Mouse (Mus musculus): ENCODE measurements around the gene Tmem231.

The Tmem231 gene

DNA sequence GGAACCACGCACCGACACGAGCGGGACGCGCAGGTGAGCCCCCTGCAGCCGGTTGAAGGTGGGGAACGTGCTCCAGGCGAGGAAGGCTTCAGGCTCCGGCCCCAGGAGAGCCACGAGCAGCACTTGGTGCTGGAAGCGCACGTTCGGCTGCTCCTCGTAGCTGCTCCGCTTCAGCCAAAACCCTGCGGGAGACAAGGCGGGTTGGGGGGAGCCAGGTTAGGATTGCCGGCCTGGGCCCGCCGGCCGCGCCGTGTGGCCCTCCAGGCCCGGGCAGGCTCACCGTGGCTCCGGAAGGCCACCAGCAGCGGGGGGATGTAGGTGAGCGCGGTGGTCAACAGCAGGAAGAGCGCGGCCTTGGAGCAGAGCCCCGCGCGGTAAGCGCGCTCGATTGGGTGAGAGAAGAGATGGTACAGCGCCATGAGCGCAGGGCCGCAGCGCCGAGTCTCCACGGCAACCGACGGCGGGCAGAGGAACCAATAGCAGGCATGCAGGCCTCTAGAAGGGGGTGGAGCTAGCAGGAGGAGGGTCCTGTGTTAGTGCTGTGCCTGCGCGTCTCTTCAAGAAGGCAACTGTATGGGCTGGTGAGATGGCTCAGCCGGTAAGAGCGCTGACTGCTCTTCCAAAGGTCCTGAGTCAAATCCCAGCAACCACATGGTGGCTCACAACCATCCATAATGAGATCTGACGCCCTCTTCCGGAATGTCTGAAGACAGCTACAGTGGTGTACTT, at the start of gene Tmem231:
Gene Tmem231, minus strand, starts transcription at position 534 of the 729 bp plus-strand sequence.
- peak; percentile 91 for DNase-seq (ENCODE audit: extremely low spot score)

DNA sequence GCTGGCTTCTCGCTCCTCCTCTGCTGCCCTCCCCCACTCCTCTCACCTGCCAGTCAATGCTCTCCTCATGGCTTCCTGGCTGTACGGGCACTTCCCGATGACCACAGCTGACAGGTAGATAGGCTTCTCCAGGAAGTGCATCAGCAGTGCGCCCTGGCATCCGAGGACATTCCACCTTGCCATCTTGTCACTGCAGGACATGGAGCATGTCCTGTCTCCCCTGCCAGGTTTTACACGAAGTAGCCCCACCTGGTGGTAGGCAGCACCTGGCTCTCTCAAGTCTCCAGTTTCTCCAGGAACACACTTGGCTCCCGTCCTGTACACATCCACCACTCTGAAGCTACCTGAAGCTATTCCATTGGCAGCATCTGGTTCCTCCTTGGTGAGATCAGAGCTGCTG, 48.4 kb upstream of the Tmem231 start:
- DNase-seq (ENCODE audit: extremely low spot score) = no peak

DNA sequence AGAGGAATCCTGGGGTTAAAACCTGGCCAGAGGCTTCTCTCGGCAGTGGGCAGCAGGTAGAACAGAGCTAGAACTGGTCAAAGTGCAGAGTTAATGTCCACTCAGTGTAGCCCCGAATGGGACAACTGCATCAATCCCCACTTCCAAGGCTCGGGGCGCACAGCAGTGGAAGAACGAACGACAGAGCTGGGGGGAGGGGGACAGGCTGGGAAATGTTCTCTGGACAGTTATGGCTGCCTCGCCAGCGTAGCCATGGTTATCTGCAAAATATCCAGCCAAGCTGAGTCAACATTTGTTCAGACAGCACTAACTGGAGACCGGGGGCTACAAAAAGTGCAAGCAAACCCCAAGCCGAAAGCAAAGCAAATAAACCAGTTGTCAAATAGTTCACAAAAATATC, 44.5 kb upstream of the Tmem231 start:
- no peak for DNase-seq (ENCODE audit: extremely low spot score)

DNA sequence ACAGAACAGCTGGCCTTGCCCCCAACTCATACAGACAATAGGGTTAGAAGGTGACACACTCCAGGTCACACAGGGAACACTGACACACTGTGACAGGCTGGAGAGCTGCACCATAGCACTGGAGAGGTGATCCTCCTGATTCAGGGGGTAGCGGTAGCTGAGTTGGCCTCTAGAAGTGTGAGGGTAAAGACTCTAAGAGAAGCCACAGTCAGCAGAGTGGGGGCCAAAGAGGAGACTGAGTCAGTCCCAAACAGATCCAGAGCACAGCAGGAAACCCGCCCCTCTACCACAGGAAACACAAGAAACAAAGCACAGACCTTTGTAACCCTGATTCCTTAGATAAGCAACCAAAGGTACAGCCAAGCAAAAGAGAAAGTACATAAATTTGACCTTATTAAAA, 42.6 kb upstream of the Tmem231 start:
- DNase-seq (ENCODE audit: extremely low spot score) = no peak

DNA sequence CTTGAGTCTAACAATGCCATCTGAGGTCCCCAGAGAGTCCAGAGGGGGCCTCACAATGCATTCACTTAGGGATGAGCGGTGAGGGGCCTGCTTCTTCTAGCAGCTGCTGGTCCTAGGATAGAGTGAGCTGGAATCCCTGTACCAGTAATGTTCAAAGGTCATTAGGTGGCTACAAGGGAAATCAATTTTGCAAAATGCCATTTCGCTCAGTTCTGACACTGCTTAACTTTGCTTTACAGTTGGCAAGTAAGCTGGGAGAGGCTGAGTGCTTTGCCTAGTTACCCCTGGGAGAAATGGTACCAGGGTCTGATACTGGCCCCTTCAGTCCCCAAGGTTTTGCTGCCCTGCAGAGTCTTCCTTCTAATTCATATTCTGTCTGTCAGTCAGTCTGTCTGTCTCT, 42.0 kb upstream of the Tmem231 start:
- no peak for DNase-seq (ENCODE audit: extremely low spot score)

DNA sequence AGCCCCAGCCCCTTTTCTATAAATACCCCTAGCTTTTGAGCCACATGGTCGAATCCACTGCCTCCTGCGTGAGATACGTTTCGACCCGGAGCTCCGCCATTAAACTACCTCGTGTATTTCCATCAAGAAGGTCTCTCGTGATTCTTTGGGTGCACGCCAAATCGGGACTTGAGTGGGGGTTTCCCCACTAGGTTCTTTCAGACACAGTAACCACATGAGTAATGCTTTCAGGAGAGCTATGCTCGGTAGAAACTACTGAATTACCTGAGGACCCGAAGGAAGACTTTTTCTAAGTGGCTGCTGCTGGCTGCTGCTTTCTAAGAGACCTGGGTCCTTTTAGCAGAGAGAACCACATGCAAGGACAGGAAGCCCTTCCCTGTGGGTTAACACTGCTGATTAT, 40.5 kb upstream of the Tmem231 start:
- DNase-seq (ENCODE audit: extremely low spot score) = no peak

DNA sequence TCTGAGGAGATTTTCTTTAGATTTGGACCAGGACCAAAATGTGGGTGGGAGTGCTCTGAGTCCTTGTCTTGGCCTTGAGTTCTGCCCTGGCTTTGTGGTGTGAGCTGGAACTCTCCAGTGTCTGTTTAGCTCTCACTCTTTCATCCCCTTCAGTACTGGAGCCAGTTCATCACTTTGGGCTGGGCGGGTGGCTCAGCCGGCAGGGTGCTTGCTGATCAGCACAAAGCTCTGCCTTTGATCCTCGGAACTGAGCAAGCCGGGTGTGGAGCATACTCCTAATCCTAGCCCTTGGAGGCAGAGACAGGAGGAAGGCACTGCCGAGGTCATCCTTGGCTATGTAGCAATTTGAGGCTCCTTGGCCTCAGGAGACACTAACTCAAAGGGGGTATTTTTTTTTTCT, 35.3 kb upstream of the Tmem231 start:
- DNase-seq (ENCODE audit: extremely low spot score) = no peak

DNA sequence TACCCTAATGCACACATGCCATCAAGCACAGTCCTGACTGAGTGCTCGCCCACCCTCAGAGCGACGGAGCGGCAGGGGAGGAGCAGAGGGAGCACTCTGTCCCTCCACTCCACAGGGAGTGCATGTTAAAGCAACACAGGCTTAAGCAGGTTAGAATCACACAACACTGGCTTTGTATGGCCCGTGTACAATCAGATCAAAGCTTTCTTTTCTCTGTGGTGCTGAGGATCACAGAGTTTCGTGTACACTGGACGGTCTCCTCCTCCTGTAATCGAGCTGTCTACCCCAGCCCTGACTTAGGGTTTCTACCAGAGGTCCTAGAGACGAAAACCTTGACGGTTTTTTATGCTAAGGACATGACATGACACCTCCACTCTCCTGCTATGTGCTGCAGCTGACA, 34.9 kb upstream of the Tmem231 start:
- no peak for DNase-seq (ENCODE audit: extremely low spot score)

DNA sequence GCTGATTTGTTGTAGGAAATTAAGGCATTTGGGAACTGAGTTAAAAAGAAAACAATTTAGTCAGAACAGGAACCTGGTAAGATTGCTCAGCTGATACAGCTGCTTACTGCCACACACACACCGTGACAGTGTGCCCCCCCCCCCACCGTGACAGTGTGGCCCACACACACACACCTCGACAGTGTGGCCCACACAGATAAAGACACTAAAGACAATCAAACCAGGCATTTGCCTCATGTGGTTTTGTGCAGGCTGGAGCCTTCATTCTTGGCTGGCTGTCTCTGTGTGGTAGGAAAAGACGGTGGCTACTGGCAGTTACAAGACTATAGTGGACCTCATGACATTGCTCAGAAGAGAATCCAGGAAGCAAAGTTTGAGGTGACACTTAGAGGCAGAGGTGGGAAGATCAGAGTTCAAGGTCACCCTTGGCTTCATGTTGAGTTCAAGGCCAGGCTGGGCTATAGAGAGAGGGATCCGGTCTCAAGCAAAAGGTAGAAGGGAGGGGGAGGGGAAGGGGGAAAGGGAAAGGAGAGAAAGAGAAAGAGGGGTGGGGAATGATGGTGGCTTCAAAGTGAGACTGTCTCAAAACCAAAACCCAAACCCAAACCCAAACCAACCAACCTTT, 33.7 kb upstream of the Tmem231 start:
- no peak for DNase-seq (ENCODE audit: extremely low spot score)

DNA sequence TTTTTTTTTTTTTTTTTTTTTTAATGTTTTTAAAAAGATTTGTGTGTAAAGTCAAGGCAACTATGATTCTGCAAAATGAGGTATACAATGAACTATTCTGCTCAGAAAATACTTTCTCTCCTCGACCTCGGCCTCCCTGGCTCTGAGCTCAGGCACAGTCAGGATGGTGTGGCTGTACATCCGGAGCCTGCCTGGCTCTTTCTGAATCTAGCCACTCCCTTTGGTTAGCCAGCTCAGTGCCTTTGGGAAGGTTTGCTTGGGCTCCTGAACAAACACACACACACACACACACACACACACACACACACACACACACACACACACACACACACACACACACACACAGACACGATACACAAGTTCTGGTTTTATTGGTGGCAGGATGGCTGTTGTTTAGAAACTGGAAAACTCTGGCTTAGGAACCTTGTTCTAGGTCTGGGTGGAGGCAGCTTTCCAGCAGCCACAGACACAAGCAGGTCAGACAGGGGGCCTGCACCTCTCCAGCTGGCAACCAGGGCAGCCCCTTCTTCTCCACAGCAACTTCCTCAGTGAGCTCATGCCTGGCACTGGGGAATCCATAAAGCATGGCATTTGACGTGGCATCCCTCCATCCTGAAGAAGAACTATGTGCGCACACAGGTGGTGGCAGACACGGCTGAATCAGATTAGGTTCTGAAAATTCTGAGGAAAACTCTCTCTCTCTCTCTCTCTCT, 31.3 kb upstream of the Tmem231 start:
- no peak for DNase-seq (ENCODE audit: extremely low spot score)

DNA sequence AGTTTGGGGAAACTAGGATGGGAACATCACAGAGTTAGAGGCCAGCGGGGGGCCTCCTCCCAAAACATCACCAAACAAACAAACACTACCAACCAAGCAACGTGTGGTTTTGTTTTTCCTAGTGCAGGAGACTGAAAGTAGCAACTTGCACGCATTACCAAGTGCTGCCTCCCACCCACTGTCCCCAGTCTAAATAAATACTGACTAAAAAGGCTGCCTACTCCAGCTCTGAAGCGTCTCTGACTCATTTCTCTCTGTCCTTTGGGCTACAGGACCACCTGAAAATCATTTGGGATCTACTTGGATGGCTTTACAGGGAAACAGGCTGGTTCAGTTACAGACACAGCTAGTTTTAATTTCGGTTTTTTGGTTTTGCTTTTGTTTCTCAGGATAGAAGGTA, 30.7 kb upstream of the Tmem231 start:
- no peak for DNase-seq (ENCODE audit: extremely low spot score)

DNA sequence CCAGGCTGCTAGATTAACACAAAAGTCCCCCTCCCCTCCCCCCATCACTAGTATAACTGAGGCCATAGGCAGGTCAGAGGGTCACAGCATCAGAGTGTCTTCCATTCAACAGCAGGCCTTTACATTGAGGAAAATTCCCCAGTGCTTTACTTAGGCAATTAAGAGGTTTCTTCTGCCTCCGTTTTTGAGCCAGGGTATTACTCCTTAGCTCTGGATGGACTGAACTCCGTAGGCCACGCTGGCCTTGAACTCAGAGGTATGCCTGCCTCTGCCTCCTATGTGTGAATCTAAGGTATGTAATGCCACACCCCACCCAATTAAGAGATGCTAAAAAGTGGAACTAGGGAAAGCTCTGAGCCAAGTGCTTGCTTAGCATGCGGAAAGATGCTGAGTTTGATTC, 29.9 kb upstream of the Tmem231 start:
- DNase-seq (ENCODE audit: extremely low spot score) = no peak

DNA sequence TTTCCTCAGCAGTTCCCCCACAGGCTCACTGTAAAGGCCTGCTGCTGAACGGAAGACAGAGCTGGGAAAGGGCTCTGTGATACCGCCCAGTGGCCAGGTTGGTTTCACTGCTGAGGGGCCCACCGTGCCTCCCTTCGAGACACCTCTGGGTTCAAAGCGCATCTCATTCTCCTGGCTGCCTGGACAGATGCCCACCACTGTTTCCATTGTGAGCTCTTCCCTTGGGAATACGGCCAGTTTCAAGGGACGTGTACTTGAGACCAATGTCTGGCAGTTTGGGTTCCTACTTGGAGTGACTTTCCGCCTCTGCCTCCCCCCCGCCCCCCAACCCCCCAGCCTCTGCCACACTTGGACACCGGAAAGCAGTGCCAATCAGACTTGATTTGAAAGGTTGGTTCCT, 29.4 kb upstream of the Tmem231 start:
- DNase-seq (ENCODE audit: extremely low spot score) = no peak

DNA sequence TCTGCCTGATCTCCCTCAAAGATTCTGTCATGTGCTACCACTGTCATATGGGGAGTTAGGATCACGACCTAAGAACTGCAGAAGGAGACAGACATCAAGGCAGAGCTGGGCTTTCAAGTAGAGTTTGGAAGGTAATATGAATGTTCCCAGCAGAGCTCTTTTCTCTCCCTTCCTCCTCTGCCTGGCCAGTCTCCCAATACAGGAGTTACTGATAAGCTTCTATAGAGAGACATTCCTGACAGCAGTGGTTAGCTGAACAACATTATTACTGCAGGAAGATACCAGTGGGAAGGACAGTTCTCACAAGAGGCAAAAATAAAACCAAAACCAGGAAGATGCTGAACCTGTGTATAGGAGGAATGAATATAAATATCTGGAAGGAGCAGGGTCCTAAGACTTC, 28.9 kb upstream of the Tmem231 start:
- no peak for DNase-seq (ENCODE audit: extremely low spot score)

DNA sequence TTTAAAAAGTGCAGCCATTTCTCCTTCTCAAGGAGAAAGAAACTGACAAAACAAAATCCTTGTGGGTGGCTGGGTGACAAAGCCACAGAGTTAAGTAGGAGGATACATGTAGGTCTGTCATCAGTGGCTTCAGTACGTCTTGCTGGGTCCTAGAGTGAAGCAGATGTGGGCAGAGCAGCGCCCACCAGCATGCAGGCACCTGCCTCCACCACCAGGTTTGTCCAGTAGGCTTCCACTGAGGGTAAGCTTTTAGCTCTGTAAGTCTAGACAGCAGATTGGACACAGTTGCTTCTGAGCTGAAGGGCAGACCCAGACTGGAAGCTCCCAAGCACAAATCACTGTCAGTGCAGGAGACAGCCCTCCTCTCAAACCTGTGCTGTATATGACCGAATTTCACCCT, 27.6 kb upstream of the Tmem231 start:
- no peak for DNase-seq (ENCODE audit: extremely low spot score)

DNA sequence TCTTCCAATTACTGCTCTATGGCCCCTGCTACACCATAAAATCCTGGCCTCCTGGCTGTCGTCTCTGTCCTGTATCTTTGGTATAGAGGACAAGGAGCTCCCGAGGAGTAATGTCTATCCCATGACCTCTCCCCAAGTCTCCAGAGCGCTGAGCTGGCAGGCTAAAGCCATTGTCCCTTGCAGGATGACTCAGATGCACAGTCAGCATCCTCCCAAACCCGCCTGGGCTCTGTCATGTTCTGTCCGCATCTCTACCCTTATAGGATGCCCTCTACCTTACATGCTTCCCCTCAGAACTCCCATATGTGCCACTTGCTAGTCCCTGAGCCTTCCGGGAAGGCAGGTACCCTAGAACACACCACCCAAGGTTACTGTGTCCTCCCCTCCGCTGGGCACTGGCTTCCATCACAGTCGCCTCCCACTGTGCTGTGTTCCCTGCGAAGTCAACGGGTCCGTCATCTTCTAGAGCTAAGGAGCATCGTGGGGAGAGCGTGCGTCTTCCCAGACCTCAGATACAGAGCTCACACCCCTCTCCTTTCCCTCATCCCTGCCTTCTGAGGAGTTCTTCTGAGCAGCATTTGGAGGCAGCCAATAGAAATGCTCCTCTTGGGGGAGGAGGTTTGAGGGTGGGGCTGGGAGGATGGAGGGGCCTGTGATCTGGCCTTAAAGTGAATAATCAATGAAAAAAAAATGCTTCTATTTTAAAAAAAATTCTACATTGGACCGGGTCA, 27.1 kb upstream of the Tmem231 start:
- DNase-seq (ENCODE audit: extremely low spot score) = no peak

DNA sequence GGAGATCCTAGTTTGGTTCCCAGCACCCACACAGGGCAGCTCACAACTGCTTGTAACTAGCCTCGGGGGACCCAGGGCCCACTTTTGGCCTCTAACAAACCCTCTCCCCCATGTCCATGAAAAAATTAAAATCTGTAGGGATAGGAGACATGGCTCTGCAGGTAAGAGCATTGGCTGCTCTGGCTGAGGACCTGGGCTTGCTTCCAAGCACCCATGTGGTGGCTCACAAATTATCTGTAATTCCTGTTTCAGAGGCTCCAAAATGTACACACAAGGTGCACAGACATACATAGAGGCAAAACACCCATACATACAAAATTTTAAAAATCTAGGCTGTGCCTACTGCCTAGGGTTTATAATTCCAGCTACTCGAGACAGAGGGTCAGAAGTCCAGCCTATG, 23.6 kb upstream of the Tmem231 start:
- DNase-seq (ENCODE audit: extremely low spot score) = no peak

DNA sequence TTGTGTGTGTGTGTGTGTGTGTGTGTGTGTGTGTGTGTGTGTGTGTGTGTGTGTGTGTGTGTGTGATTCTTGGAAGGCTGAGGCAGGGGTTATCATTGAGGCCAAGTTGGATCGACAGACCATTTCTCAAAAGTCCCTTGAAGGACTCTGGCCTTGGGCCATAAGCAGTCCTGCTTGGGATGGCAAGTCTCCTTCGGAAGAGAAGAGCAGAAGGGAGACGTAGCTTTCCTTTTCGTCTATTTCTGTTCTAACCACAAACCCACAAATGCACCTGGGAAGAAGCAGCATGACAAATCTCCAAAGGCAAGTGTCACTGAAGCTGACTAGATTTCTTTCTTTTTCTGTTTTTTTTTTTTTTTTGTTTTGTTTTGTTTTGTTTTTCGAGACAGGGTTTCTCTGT, 22.2 kb upstream of the Tmem231 start:
- DNase-seq (ENCODE audit: extremely low spot score) = no peak

DNA sequence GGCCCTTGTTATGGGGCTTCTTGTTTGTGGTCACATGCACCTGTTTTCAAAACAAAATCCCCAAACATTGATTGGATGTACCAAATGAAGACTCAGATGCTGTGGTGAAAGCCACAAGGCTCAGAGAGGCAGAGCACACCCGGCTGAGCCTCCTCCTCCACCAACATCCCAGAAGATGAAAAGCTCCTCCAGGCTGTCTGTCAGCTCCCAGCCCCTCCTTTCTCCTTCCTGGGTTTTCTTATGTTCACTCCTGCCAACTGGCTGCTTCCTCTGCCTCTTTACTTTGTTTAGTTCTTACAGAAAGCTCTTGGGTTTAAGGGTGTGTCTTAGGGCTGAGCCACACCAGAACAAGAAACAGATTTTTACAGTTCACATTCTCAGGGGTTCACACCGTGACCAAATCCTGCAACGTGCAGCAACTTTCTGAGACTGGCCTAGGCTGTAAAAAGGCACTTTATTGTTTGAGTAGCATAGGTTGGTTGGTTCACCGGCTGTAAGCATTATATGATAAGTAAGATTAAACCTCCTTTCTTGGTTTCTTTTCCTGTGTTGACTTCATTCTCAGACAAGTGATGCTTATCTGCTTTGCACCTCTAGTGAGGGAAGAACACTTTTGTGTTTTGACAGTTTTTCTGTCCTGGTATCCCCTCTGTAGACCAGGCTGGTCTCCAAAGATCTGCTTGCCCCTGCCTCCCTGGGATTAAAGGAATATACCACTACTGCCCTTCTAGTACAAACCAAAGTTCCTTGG, 21.3 kb upstream of the Tmem231 start:
- DNase-seq (ENCODE audit: extremely low spot score) = no peak

DNA sequence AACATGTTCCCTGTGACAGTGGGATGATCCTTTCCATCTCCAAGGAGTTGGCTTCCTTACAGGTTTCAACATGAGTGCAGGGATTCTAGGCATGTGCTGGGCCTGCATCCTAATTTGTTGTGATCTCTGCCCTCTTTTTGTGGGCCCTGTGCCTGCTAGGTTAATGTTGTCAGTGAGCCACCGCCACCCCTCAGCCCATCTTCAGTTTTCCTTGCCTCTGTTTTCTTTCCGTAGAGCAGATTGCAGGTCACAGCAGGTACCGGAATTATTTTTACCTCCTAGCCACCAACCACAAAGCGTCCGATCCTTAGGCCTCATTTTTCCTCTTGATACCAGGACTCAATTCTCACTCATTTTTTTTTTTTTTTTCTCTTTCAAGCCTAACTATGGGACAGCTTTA, 18.3 kb upstream of the Tmem231 start:
- DNase-seq (ENCODE audit: extremely low spot score) = no peak

DNA sequence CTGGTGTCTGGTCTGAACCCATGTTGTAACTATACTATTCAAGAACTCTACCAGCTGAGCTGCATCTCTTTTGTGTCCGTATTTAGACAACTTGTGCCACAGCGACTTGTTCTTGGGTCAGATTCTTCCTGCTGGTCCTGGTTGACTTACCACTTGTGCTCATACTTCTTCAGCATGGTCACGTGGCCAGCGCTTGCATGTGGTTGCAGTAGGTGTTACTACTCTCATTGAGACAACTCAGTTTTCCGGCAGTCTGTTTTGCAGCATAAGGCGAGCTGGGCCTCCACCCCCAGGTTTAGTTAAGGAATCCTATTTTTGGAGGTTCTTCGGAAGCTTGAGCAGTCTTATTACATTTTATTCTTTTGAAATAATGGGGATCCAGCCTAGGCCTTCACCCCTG, 17.6 kb upstream of the Tmem231 start:
- DNase-seq (ENCODE audit: extremely low spot score) = no peak

DNA sequence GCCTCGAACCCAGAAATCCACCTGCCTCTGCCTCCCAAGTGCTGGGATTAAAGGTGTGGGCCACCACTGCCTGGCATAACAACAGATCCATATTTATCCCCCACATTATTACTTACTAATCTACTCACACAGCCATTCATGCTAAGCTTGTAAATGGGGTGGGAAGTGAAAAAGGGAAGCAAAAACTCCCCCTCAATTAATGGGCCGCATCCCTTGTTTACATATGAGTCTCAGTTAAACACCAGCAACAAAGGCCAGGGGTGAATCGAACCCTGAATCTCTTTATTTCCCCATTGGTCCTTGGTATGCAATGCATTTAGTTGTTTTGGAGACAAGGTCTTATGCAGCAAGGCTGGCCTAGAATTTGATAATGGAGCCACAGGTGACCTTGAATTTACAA, 17.2 kb upstream of the Tmem231 start:
- no peak for DNase-seq (ENCODE audit: extremely low spot score)
